Mouse (Mus musculus) layer of hippocampus, adult 9-11 months (tissue): ENCODE data around the gene Tfap2c.

Source experiments
- DNase-seq: peaks from one replicate; pipeline ENCODE4 v3.0.0; 2022

Tfap2c gene

DNA sequence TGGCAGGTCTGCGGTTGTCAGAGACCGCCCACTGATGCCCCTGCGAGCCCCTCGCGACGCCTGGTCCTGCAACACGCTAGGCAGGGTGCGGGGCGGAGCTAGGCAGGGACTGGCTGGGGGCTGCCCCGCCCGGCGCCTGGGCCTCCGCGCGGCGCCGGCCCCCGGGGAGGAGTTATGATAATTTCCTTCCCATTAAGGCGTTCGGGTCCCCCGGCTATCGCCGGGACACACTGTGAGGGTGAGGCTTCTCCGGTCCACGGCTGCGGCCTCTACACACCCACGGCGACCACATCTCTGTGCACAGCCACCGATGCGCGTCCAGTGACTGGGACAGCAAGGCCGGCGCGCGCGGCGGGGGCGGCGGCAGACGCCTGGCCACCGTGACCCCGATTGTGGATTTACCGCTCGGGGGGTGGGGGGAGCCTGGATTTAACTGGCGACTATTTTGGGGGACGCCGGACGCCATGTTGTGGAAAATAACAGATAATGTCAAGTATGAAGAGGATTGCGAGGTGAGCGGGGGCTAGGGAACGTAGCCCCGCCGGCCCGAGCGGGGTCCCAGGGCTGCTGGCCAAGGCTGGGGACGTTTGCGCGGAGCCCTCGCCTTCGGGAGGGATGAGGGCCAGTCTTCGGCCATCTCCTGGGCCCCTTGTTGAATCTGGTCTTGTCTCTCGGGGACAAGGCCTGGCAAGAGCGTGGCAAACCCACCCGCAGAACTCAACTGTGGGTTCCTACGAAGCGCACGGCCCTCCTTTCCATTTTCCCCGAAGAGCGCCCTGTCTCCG lies at the start of gene Tfap2c:
TSS of gene Tfap2c (plus strand) at position 223 of the 785 bp plus-strand sequence.
- no peak for DNase-seq

DNA sequence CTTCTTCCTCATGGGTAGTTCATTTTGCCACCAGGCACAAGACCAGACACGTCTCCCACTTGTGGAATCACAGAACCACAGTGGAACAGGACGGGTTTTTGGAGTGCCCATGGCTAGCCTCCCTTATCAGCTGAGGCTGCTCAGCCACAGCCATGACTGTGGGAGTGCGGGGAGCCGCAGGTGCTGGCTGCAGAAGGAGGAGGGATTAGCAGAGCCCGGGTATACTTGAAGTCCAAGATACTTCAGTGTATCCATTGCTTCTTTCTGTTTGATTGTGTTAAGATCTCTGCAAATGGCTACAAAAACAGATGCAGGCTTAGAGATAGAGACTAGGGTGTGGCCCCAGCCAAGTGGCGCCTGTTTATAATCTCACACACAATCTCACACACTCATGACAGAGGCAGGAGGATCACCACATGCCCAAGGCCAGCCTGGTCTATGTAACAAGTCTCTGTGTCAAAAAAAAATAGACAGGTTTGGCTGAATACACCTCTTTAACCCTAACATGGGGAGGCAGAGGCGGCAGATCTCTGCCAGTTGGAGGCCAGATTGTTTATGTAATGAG lies 48.6 kb upstream of the Tfap2c start:
- no peak for DNase-seq

DNA sequence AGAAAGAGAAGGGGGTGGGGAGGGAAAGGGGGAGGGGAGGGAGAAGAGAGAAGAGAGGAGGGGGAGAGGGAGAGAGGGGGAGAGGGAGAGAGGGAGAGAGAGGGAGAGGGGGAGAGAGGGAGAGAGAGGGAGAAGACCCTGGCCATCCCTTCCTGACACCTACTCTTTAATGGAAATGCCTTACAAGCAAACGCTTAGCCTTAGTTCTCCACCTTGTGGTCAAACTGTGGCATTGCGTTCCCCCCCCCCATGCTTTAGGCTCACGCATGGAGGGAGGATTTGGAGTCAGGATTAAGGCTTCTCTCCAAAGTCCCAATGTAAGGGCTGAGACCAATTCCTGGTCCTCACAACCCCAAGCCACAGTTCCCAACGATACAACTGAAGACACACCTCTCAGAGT lies 48.1 kb upstream of the Tfap2c start:
- no peak for DNase-seq

DNA sequence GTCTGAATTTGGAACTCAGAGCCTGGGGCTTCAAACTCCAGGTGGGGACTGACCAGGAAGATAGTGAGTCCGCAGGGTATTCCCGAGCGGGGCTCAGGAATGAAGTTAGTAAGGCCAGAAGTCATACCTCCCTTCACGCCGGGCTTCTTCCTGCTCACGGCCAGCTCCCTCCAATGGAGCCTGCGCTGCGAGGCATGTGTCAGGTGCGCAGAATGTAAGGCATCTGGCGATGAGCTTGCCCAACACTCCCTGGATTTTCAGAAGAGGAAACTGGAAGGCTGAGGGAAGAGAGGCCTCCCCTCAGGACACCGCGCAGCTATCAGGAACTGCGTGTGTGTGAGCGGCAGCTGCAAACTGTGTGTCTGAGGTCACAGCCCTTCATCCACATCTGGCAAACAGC lies 47.2 kb upstream of the Tfap2c start:
- DNase-seq = no peak

DNA sequence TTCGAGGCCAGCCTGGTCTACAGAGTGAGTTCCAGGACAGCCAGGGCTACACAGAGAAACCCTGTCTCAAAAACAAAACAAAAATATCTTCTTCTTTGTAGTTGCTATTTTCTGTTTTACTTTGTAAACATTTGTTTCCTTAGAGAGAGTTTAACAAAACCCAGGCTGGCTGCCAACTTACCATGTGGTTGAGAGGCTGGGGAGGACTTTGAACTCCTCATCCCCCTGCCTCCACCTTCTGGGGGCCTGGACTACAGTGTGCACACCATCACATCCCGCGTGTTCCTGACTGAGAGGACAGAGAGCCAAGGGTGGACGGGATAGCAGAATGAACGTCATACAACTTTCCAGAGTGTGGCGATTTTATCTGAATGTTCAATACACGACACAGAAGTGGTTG lies 43.3 kb upstream of the Tfap2c start:
- DNase-seq = no peak

DNA sequence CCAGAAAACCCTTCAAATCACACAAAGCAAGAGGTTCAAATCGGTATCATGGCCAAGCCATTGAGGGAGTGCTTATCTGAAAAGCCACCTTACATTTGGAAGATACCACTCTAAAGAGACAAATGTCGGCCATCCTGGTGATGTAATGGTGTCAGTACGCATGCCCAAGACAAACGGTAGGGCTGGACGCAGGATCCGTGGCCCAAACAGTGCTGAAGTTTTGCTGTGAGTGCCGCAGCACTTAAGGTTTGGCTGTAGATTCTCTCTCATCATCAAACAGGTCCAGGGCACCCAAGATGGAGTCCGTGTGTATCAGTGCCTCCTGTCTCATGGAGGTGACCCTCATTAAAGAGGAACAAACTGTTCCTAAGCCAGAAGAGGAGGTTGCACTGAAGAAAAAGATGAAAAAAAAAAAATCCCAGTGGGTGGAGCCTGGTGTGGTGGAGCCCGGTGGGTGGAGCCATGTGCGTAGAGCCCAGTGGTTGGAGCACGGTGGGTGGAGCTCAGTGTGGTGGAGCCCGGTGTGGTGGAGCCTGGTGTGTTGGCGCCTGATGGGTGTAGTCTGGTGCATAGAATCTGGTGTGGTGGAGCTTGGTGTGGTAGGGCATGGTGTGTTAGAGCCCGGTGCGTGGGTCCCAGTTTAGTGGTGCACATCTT lies 39.2 kb upstream of the Tfap2c start:
- DNase-seq = no peak

DNA sequence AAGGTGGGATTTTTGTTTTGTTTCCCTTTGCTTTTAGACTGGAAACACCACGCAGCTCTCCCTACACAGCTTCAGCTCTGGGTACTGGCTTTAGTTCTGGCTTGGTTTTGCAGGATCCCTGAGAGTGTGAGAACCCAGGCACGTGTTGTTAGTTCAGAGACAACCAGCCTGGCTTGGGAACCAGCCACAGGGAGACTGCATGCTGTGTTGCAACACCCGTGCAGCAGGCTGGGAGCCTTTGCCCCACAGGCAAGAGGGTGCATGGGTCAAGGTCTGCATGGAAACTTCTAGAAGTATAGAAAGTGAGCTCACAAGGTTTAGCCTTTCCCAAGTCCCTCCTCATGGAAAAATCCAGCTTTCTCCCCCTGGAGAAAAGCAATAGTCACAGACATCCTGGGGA lies 38.5 kb upstream of the Tfap2c start:
- no peak for DNase-seq

DNA sequence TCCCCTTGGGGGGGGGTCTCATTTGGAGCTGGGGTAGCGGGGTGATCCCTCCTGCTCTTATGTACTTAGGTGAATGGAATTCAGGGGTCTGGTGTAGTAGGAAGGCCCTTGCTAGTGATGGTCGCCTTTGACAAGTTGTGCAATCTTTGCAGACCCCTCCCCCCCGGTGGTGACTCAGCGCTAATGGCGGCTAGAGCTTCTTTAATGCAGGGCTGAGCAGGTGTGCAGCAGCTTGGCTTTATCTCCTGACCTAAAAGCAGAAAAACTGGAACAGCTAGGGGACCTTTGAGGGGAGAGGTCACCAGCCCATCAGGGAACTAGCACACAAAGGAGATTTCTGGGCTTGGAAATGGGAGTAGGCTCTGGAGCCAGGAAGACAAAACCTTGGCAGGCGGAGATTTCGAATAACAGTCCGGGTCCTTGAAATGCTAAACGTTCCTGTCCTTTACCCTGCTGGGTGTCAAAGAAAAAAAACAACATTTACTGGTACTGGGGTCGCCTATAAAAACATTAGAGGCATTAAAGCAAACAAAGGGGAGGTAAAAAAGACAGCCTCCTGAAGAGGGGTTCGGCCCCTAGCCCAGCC lies 32.9 kb upstream of the Tfap2c start:
- DNase-seq = no peak

DNA sequence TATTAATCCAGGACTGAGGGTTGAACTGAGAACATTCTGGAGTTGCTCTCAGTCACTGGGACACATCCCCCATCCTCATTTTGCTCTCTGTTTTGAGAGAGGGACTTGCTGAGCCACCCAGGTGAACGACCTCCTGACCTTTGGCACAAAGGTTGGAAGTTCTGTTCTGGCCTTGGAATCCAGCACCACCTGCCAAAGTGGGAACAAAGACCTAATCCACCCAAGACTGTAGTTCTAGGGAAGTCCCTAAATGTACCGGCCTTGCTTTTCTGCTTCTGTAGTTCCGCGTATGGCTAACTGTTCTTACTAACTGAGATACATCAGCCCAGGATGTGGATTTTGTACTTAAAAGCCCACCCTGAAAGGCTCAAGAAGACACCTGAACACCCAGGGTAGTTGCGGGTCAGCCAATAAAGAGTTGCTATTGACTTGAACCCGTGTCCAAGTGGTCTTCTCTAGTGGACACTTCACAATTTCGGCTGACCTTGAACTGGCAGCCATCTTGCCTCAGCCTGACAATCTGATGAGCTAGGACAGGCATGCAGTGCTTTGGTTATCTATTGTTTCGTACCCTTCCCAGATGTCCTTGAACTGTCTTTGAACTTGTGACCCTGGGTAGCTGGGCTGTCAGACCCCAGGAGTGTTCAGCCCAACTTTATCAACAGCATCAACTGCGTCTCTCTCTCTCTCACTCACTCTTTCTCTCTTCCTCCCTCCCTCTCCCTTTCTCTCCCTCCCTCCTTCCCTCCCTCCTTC lies 28.6 kb upstream of the Tfap2c start:
- DNase-seq = no peak

DNA sequence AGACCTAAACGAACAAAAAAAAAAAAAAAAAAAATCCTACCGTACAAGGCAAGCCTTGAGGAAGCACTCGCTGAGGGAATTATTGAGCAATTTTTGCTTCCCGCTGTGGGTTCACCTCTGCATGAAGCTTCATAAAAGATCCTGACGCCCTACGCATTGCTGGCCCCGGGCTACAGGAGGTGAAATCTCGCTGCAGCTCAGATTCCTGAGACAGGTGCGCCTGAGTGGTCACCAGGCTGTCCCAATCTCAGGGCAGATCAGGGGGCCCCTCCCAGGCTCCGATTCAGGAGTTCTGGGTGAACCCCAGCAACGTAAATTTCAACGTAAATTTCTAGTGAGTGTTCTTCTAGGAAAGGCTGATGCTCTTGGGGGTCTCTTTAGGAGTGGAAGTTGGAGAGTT lies 26.9 kb upstream of the Tfap2c start:
- no peak for DNase-seq

DNA sequence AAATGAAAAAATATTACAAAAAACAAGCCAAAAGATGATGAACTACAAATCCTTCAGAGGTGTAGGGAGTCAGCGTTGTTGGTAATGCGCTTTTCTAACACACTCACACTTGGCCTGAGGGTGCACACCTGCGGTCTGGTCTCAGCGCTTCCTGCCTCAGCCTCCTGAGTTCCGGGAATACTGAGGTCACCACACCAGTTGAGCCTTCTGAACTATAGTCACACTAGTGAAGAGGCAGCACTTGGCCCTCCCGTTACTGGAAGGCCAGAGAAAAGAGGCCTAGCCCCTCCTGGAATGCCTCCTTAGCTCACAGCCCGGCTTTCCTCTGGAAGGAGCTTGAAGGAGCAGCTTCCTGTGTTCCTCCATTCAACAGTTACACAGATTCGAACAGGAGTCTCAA lies 22.2 kb upstream of the Tfap2c start:
- no peak for DNase-seq

DNA sequence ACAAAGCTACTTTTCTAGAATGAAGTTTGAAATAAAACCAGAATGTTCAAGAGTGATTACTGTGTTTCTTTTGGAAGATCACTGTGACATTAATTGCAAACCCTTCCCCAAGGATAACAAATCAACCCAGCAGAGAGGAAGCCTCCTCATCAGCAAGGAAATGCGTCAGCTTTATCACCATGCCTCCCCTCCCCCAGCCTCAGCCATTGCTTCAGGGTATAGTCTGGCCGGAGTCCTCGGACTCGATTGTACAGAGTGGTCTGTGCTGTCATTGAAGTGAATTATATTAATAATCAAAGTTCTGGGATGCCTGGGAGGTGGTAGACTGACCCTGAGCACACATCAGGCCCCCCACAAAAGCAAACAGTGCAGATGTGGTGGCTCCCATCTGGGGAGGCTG lies 5.4 kb upstream of the Tfap2c start:
- DNase-seq = no peak

DNA sequence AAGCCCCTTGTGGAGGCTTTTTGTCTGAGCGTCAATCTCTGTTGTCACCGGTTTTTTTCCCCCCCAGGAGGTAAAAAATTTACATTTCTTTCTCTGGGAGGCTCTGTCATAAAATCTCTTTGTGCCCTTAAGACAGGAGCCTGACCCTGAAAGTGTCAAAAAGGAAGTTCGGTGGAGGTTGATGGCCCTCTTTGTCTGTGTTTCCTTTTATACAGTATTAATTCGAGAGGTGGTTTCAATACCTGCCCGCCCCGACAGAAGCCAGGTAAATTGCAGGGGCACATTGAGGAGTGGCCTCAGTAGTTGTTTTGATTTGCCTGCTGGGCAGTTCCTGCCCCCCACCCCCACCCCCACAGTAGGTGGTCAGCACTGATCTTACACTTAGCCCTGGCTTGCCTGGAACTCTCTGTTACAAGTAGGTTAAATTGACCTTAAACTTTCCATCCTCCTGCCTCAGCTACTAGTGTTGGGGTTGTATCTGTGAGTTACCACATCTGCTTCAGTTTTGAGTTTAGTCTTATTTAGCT lies 4.7 kb upstream of the Tfap2c start:
- no peak for DNase-seq

DNA sequence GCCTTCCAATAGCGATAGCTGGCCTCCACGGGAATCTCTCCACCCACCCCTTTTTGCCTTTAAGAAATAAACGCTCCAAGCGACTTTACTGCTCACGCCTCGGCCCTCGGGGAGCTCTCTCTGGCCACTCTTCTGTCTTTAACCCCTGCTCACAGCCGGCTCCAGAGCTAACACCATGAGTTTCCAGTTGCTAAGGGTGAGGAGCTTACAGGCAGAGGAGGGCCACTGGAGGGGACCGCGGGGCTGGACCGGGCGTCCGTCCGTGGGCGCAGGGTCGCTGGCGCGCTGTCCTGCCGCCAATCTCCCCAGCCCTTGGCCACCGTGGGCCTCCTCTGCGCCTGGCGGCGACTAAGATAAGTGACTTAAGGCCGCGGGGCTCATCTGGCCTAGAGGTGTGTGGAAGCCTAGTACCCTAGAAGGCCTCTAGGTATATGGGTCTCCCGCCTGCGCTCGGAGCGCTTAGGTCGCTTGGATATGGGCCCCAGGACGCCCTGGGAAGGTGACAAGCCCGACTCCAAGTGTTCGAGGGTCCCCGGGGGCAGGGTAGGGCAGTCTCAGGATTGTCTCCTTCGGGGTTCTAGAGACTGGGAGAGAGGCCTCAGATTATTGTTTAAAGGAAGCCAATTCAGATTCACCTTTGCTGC lies 3.7 kb upstream of the Tfap2c start:
- no peak for DNase-seq

DNA sequence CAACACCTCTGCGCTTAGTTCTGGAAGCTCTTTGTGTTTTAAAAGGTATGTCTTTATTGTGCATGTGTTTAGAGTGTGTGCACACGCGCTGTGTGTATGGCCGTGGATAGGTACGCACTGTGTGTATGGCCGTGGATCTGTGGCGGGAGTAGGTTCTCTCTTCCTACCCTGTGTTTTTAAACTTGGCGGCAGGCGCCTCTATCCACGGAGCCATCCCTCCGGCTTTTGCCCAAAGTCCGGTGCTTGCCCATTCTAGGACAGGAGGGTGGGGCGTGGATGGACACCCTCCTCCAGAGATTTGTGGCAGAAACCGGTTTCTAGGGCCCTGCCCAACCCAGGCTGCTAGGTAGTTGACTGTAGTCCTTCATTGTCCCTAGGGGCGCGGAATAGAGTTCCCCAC lies 2.8 kb upstream of the Tfap2c start:
- DNase-seq = no peak

DNA sequence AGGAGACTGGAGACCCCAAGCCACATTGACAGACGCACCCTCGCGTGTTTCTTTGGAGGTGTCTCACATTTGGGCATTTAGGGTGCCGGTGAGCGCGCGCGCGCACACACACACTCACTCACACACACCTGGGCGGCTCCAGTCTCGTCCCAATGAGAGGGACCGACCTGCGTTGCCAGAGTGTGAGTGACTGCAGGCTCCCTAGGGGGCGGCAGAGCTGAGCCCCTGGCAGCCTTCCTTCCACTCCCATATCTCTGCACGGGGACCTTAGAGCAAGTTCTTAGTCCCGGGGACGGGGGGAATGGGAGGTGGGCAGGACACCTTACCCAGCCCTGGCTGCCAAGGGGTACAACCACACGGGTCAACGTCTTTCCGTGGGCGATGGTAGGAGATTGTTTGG lies 2.3 kb upstream of the Tfap2c start:
- no peak for DNase-seq

DNA sequence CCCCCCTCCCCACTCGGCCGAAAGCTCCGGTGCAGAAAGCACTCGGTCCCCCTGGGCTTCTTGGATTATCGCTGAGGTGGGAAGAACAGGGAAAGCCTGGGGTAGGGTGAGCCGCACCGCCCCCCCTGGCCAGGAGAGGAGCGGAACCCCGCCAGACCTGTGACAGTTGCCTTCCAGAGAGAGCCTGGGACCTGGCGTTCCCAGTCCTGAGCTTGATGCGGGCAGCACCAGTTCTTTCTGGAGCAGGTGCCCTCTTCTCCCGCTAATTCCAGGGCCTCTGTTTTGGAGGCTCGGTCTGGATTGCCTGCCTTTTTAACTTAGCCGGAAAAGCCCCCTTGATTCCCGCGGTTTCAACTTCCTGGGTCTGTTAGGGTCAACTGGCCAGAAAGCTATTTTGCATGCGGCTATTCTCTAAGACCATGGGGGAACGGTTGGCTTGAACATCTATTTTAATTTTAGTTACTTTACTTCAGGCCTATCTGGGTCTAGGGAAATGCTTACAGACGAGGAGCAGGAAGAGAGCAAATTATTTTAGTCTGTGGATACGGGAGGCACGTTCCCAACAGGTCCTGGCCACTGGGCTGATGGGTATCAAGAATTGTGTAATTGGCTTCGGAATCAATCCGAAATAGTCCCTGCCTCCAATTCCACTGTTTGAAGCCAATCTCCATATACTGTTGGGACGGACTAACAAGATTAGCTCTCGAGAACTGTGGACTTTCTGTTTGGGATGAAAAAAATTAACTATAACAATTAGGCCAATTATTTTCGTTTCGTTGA lies 1.4 kb upstream of the Tfap2c start:
- DNase-seq = no peak

DNA sequence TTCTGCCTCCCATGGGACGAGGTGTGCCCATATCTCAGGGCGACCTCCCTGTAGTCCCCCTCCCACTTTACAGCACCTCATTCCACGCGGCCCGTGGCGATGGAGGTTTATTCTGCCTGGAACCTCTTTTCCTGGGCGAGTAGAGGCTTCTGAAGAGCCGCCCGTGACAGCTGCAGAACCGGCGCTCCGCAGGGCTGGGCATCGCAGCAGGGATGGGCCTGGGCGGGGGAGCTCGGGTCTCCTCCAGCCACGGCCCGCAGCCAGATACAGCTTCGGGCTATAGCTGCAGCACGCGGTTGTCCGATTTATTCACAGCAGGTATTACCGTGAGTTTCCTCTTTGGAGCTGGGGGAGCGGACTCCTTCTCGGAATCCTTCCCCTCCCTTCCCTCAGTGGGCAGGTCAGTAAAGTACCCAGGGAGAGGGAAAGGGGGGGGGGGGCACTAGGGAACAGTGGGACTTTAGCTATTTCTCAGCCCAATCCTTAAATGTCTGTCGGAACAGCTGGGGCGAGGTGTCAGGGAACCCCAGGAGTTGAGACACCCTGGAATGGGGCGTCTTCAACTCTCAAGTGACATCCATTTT lies 629 bp upstream of the Tfap2c start:
- no peak for DNase-seq

DNA sequence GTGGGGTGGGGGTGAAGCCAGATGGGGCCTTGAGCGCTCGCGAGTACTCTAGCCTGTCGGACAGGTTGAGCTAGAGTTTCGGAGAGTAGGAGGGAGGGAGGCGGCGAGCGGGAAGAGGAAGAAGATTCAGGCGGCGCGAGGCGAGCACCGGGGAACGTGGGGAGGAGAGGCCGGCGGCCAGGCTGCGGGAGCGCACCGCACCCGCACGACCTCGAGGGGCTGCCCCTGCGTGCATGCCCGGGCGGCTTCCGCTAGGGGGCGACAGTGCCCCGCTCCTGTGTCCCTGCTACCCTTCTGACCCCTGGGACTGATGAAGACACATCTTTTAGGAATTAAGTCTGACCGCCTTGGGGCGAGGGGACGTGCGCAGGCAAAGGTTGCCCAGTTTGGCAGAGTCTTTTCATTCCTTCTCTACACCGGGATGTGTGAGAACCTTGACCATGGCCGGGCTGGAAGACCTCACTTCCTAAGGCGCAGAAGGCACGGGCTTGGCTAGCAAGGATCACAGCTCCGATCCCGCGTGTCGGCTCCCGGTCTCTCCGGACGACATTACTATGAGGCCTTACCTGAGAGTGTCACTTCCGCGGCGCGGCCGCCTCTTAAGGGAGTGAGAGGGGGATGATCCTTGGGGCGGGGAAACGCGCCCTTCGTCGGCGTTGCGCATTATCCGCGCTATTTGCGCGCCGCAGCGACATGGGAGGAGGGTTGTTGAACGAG lies 1.1 kb downstream of the Tfap2c start:
- no peak for DNase-seq

DNA sequence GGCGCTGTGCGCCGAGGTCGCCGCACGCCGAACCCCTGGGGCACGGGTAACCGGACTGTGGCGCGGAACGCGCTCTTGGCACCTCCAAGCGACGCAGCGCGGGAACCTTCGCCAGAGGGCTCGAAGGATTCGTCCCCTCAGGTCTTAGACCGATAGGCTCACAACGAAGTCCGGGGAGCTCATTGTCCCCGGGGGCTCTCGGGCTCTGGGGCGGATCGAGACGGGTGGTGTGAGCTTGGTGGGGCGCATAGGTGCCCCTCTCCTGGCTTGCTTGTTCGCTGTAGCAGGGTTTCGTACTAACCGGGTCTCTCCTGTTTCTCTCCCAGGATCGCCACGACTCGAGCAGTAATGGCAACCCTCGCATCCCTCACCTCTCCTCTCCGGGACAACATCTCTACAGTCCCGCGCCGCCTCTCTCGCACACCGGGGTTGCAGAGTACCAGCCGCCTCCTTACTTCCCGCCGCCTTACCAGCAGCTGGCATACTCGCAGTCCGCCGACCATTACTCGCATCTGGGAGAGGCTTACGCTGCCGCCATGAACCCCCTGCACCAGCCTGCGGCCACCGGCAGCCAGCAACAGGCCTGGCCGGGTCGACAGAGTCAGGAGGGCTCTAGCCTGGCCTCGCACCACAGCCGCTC lies 1.8 kb downstream of the Tfap2c start:
- DNase-seq = no peak
